Mouse (Mus musculus): ENCODE results near the gene Cfap97d2. TPM values are rescaled to one million over a fixed set of nuclear protein-coding genes. Genes with fewer than 3 reads are reported as not detected.

The Cfap97d2 gene
- total and polyA plus RNA-seq, 3 experiments: not detected

GRCm38 (mm10) chr8:13753680-13754079, 48.0 kb downstream of the Cfap97d2 start:
- no peak overlapping the region for H3K27ac ChIP-seq (ENCODE audit: control insufficient read depth, low read depth, low read length)
- TF ChIP-seq CHD1 (IDR thresholded peaks at IDR 0.05; ENCODE audit: low read depth, low read length) (no peak), RAD21 (IDR thresholded peaks at IDR 0.05; ENCODE audit: low read depth, low read length) (peak; percentile 95), MAX (IDR thresholded peaks at IDR 0.05; ENCODE audit: low read length) (0 out of 2 replicates have a peak, but pooled peaks have one; percentile 50), ELF1 (IDR thresholded peaks at IDR 0.05; ENCODE audit: low read depth, low read length) (no peak), SMC3 (IDR thresholded peaks at IDR 0.05; ENCODE audit: low read depth, low read length) (peak; percentile 92), SIN3A (IDR thresholded peaks at IDR 0.05; ENCODE audit: low read length) (peak; percentile 52; the same call in 1 of the 2 replicates), MYC (IDR thresholded peaks at IDR 0.05; ENCODE audit: low read depth, low read length) (peak; percentile 79; the same call in 1 of the 2 replicates), POLR2A (IDR thresholded peaks at IDR 0.05; ENCODE audit: control insufficient read depth in 1 of 2, insufficient read depth in 1 of 2, low read depth in 1 of 2, low read length in 2 of 2, poor library complexity in 1 of 2) (no peak), ZC3H11A (IDR thresholded peaks at IDR 0.05; ENCODE audit: low read depth, low read length) (peak; percentile 91), CTCF (IDR thresholded peaks at IDR 0.05 in 2 of 3, conservative IDR thresholded peaks at IDR 0.05 in 1 of 3; ENCODE audit: control insufficient read depth in 1 of 3, insufficient read depth in 1 of 3, low read depth in 2 of 3, low read length in 3 of 3, poor library complexity in 1 of 3, severe bottlenecking in 1 of 3) (peak; percentile 81 to 96 (median 83))
- no peak overlapping the region for H3K4me3 ChIP-seq (ENCODE audit: control insufficient read depth in 1 of 2, insufficient read depth in 1 of 2, low read depth in 2 of 2, low read length in 2 of 2)
- no peaks in the 10 kb centered on the region for H3K9me3 ChIP-seq (replicated peaks; ENCODE audit: insufficient read depth, low read length)
- no peaks in the 10 kb centered on the region; a peak in 1 of 4 replicates for H3K27me3 ChIP-seq (ENCODE audit: control insufficient read depth in 1 of 2, insufficient read depth in 2 of 2, low read length in 2 of 2)
- H3K79me2 ChIP-seq (ENCODE audit: control insufficient read depth, insufficient read depth, low read length, poor library complexity): peaks cover 12% of the 10 kb centered on the region
- peaks cover 0 to 3% of the 10 kb centered on the region in 2 experiments; a peak in 1 of 4 replicates for H3K4me1 ChIP-seq (ENCODE audit: control insufficient read depth in 1 of 2, insufficient read depth in 2 of 2, low read length in 2 of 2)
- peaks cover 0 to 2% of the 10 kb centered on the region in 2 experiments; a peak in 2 of 4 replicates for H3K36me3 ChIP-seq (ENCODE audit: control insufficient read depth in 1 of 2, insufficient read depth in 2 of 2, low read length in 2 of 2)
- peak; percentile 88 for DNase-seq (ENCODE audit: low read depth, low spot score)
- no peak overlapping the region for H3K9ac ChIP-seq (ENCODE audit: control insufficient read depth, low read depth, low read length, poor library complexity, severe bottlenecking)

GRCm38 (mm10) chr8:13756480-13756879, 50.8 kb downstream of the Cfap97d2 start:
- Histone ChIP-seq H3K27ac (ENCODE audit: control insufficient read depth, low read depth, low read length) (no peak overlapping the region), H3K4me1 (ENCODE audit: control insufficient read depth in 1 of 2, insufficient read depth in 2 of 2, low read length in 2 of 2) (peaks cover 0 to 3% of the 10 kb centered on the region in 2 experiments; a peak in 2 of 4 replicates), H3K4me3 (ENCODE audit: control insufficient read depth in 1 of 2, insufficient read depth in 1 of 2, low read depth in 2 of 2, low read length in 2 of 2) (no peak overlapping the region), H3K79me2 (ENCODE audit: control insufficient read depth, insufficient read depth, low read length, poor library complexity) (peaks cover 27% of the 10 kb centered on the region), H3K27me3 (ENCODE audit: control insufficient read depth in 1 of 2, insufficient read depth in 2 of 2, low read length in 2 of 2) (no peaks in the 10 kb centered on the region), H3K9me3 (replicated peaks; ENCODE audit: insufficient read depth, low read length) (no peaks in the 10 kb centered on the region), H3K36me3 (ENCODE audit: control insufficient read depth in 1 of 2, insufficient read depth in 2 of 2, low read length in 2 of 2) (peaks cover 5 to 9% of the 10 kb centered on the region in 2 experiments), H3K9ac (ENCODE audit: control insufficient read depth, low read depth, low read length, poor library complexity, severe bottlenecking) (no peak overlapping the region)
- DNase-seq (ENCODE audit: low read depth, low spot score): no peak
- TF ChIP-seq MAX (IDR thresholded peaks at IDR 0.05; ENCODE audit: low read length) (no peak), TAL1 (IDR thresholded peaks at IDR 0.05; ENCODE audit: low read length) (no peak), POLR2AphosphoS5 (IDR thresholded peaks at IDR 0.05; ENCODE audit: borderline replicate concordance, low read depth, low read length) (no peak), USF1 (IDR thresholded peaks at IDR 0.05; ENCODE audit: low read depth, low read length) (no peak), ETS1 (IDR thresholded peaks at IDR 0.05; ENCODE audit: low read depth, low read length) (no peak)

Measured in MEL (cell line).